Mouse (Mus musculus) forebrain, embryonic 12.5 days (tissue): ENCODE results near the gene Dnlz. TPM values are rescaled to one million over a fixed set of nuclear protein-coding genes. Genes with fewer than 3 reads are reported as not detected.

ENCODE experiments used
- ATAC-seq: fragments of 200-750 bp; cut with Nextera tagmentation; 2 replicates; pipeline ENCODE4 v1.8.0; 2017; ENCODE audit warnings: moderate TSS enrichment; ENCODE audit not compliant: low FRiP score
- H3K27ac ChIP-seq: fragments of 300-500 bp; sonication (generic); 2 replicates; pipeline ENCODE4 v1.5.1; 2016; ENCODE audit warnings: mild to moderate bottlenecking
- H3K27me3 ChIP-seq: fragments of 300-500 bp; sonication (generic); 2 replicates; pipeline ENCODE4 v1.6.1; 2016; ENCODE audit warnings: mild to moderate bottlenecking
- H3K36me3 ChIP-seq: fragments of 300-500 bp; sonication (generic); replicated peaks from 2 replicates; pipeline ENCODE4 v1.6.1; 2016; ENCODE audit warnings: mild to moderate bottlenecking
- H3K4me1 ChIP-seq: fragments of 300-500 bp; sonication (generic); 2 replicates; pipeline ENCODE4 v1.6.1; 2016
- H3K4me2 ChIP-seq: fragments of 300-500 bp; sonication (generic); 2 replicates; pipeline ENCODE4 v1.6.1; 2016; ENCODE audit warnings: mild to moderate bottlenecking, moderate library complexity
- H3K4me3 ChIP-seq: fragments of 300-500 bp; sonication (generic); replicated peaks from 2 replicates; pipeline ENCODE4 v1.5.1; 2016; ENCODE audit warnings: mild to moderate bottlenecking
- H3K9ac ChIP-seq: fragments of 300-500 bp; sonication (generic); 2 replicates; pipeline ENCODE4 v1.6.1; 2016; ENCODE audit warnings: mild to moderate bottlenecking
- H3K9me3 ChIP-seq: fragments of 300-500 bp; sonication (generic); 2 replicates; pipeline ENCODE4 v1.6.1; 2016
- WGBS: fragments of 180-500 bp; shearing (Covaris S2); methylation state at CpG from one replicate; pipeline ENCODE4 v1.1.7; 2016; 5-methylcytosine and 5-hydroxymethylcytosine counted together
- polyA plus RNA-seq: library from polyadenylated mRNA; unstranded; fragments of >200 nt; fragmentation: Nextera tagmentation; extraction: Ambion mirVana; gene quantifications from 2 replicates; pipeline ENCODE4 v1.2.1, GENCODE M21; 2016

Gene Dnlz
- polyA plus RNA-seq, 1 experiment from 2014 or later, result 34.5 TPM

- H3K9ac ChIP-seq, result no peak overlapping the region
- H3K9me3 ChIP-seq, result no peaks in the 10 kb centered on the region
- peak; percentile 57 for ATAC-seq
- H3K4me1 ChIP-seq, result no peaks in the 10 kb centered on the region
- peaks cover 78% of the 10 kb centered on the region for H3K36me3 ChIP-seq
- WGBS, result 50% methylated on average over 8 of the region's 8 CpGs
- H3K4me2 ChIP-seq, result no peak overlapping the region
- H3K27ac ChIP-seq, result 0 out of 2 replicates have a peak overlapping the region, but pooled peaks have one; percentile 14
- no peaks in the 10 kb centered on the region for H3K27me3 ChIP-seq
- H3K4me3 ChIP-seq, result no peak overlapping the region
These were observed 22.5 kb downstream of the Dnlz start for GRCm38 (mm10) chr2:26329402-26329801.

- H3K4me2 ChIP-seq, result no peak overlapping the region
These were observed 24.1 kb downstream of the Dnlz start for GRCm38 (mm10) chr2:26327852-26328251.

GRCm38 (mm10) chr2:26325386-26326181, 26.3 kb downstream of the Dnlz start:
- peak; percentile 71 for ATAC-seq
- H3K9me3 ChIP-seq, result no peaks in the 10 kb centered on the region
- H3K4me1 ChIP-seq, result no peaks in the 10 kb centered on the region
- H3K4me2 ChIP-seq, result no peak overlapping the region
- no peaks in the 10 kb centered on the region for H3K27me3 ChIP-seq
- peaks cover 81% of the 10 kb centered on the region for H3K36me3 ChIP-seq
- H3K9ac ChIP-seq, result no peak overlapping the region
- H3K27ac ChIP-seq, result no peak overlapping the region
- WGBS, result 65% methylated on average over 15 of the region's 15 CpGs
- no peak overlapping the region for H3K4me3 ChIP-seq

More at GRCm38 (mm10) chr2:26327852-26328251, 24.1 kb downstream of the Dnlz start:
- Histone ChIP-seq H3K9me3 (no peaks in the 10 kb centered on the region), H3K4me3 (no peak overlapping the region), H3K27ac (no peak overlapping the region), H3K36me3 (peaks cover 92% of the 10 kb centered on the region), H3K4me1 (no peaks in the 10 kb centered on the region), H3K9ac (no peak overlapping the region), H3K27me3 (no peaks in the 10 kb centered on the region)
- ATAC-seq, result no peak
- 90% methylated on average over 4 of the region's 4 CpGs for WGBS

- 94% methylated on average over 2 of the region's 2 CpGs for whole genome bisulfite sequencing
These were observed 27.0 kb downstream of the Dnlz start for GRCm38 (mm10) chr2:26324917-26325316.

GRCm38 (mm10) chr2:26323589-26324325, 28.2 kb downstream of the Dnlz start:
- peaks cover 65% of the 10 kb centered on the region for H3K36me3 ChIP-seq
- WGBS, result 93% methylated on average over 13 of the region's 13 CpGs
- H3K27me3 ChIP-seq, result no peaks in the 10 kb centered on the region
- H3K9ac ChIP-seq, result no peak overlapping the region
- H3K27ac ChIP-seq, result no peak overlapping the region
- ATAC-seq, result no peak
- peaks cover 14% of the 10 kb centered on the region for H3K4me1 ChIP-seq
- H3K4me2 ChIP-seq, result no peak overlapping the region
- no peak overlapping the region for H3K4me3 ChIP-seq
- H3K9me3 ChIP-seq, result no peaks in the 10 kb centered on the region

More at GRCm38 (mm10) chr2:26324917-26325316, 27.0 kb downstream of the Dnlz start:
- Histone ChIP-seq H3K4me3 (no peak overlapping the region), H3K36me3 (peaks cover 74% of the 10 kb centered on the region), H3K27ac (no peak overlapping the region), H3K9me3 (no peaks in the 10 kb centered on the region), H3K9ac (no peak overlapping the region), H3K4me2 (no peak overlapping the region), H3K27me3 (no peaks in the 10 kb centered on the region), H3K4me1 (peaks cover 3% of the 10 kb centered on the region)
- no peak for ATAC-seq

- Histone ChIP-seq H3K27me3 (no peaks in the 10 kb centered on the region), H3K9me3 (no peaks in the 10 kb centered on the region), H3K9ac (no peak overlapping the region), H3K4me1 (peaks cover 42% of the 10 kb centered on the region), H3K36me3 (peaks cover 39% of the 10 kb centered on the region), H3K4me2 (no peak overlapping the region), H3K4me3 (no peak overlapping the region), H3K27ac (no peak overlapping the region)
- WGBS, result 92% methylated on average over 14 of the region's 14 CpGs
- ATAC-seq, result no peak
These were observed 31.4 kb downstream of the Dnlz start for GRCm38 (mm10) chr2:26320245-26321185.

- H3K4me1 ChIP-seq, result peaks cover 48% of the 10 kb centered on the region
- no peak overlapping the region for H3K9ac ChIP-seq
- H3K27me3 ChIP-seq, result no peaks in the 10 kb centered on the region
- no peak for ATAC-seq
- H3K4me3 ChIP-seq, result no peak overlapping the region
- H3K36me3 ChIP-seq, result peaks cover 30% of the 10 kb centered on the region
- 90% methylated on average over 13 of the region's 13 CpGs for WGBS
- no peak overlapping the region for H3K27ac ChIP-seq
- H3K9me3 ChIP-seq, result no peaks in the 10 kb centered on the region
- no peak overlapping the region for H3K4me2 ChIP-seq
These were observed 32.2 kb downstream of the Dnlz start for GRCm38 (mm10) chr2:26319519-26320244.

- no peak overlapping the region for H3K27ac ChIP-seq
These were observed 32.8 kb downstream of the Dnlz start for GRCm38 (mm10) chr2:26319109-26319508.

GRCm38 (mm10) chr2:26317991-26318672, 33.8 kb downstream of the Dnlz start:
- no peak overlapping the region for H3K27ac ChIP-seq
- no peaks in the 10 kb centered on the region for H3K27me3 ChIP-seq
- ATAC-seq, result no peak
- H3K4me2 ChIP-seq, result peak overlapping the region; percentile 96
- 96% methylated on average over 3 of the region's 3 CpGs for WGBS
- peaks cover 15% of the 10 kb centered on the region for H3K36me3 ChIP-seq
- no peaks in the 10 kb centered on the region for H3K9me3 ChIP-seq
- peak overlapping the region; percentile 96 for H3K9ac ChIP-seq
- peaks cover 55% of the 10 kb centered on the region for H3K4me1 ChIP-seq
- H3K4me3 ChIP-seq, result no peak overlapping the region; the same call in 1 of the 2 replicates

More at GRCm38 (mm10) chr2:26319109-26319508, 32.8 kb downstream of the Dnlz start:
- Histone ChIP-seq H3K4me1 (peaks cover 54% of the 10 kb centered on the region), H3K27me3 (no peaks in the 10 kb centered on the region), H3K4me2 (no peak overlapping the region; the same call in 1 of the 2 replicates), H3K9me3 (no peaks in the 10 kb centered on the region), H3K4me3 (no peak overlapping the region), H3K36me3 (peaks cover 25% of the 10 kb centered on the region), H3K9ac (no peak overlapping the region)
- no peak for ATAC-seq
- 85% methylated on average over 9 of the region's 9 CpGs for WGBS

- 77% methylated on average over 3 of the region's 3 CpGs for WGBS
- Histone ChIP-seq H3K4me1 (peaks cover 55% of the 10 kb centered on the region), H3K4me3 (peak overlapping the region; percentile 90), H3K27me3 (no peaks in the 10 kb centered on the region), H3K36me3 (peaks cover 7% of the 10 kb centered on the region), H3K9me3 (no peaks in the 10 kb centered on the region), H3K9ac (peak overlapping the region; percentile 96), H3K27ac (peak overlapping the region; percentile 87), H3K4me2 (peak overlapping the region; percentile 96)
- no peak for ATAC-seq
These were observed 34.5 kb downstream of the Dnlz start for GRCm38 (mm10) chr2:26317371-26317770.
